In the genomic region with DNA sequence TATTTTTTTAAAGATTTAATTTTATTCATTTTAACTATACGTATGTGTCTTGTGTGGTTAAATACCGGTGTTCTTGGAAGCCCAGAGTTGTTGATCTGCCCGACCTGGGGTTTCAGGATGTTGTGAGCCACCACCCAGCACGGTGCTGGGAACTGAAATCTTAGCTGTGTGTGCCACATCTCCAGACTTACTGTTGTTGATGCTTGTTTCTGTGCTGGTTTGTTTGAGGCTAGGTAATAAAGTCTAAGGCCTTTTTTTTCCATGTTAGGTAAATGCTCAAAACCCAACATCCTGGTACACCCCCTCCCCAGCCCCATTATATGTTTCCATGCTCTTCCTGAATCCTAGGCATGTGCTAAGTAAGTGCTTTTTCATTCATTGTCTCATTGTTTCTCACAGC, we compare ENCODE assay signal across 8 mouse cellular contexts. TPM values are rescaled to one million over a fixed set of nuclear protein-coding genes. Genes with fewer than 3 reads are reported as not detected.
DNase-seq lines count a peak whose midpoint lies in the region; ATAC-seq and TF ChIP-seq lines count a peak whose summit lies in the region.

No protein-coding gene starts in this region.

- no peaks in the 10 kb centered on the region for H3K36me3 ChIP-seq in heart, postnatal 0 days (replicated peaks; ENCODE audit: control insufficient read depth, insufficient read depth, low read length)
- no peaks in the 10 kb centered on the region for H3K36me3 ChIP-seq in liver, postnatal 0 days (replicated peaks; ENCODE audit: insufficient read depth, low read length)

- TF ChIP-seq EP300 in heart, postnatal 0 days (IDR thresholded peaks at IDR 0.05; ENCODE audit: low read depth): no peak
- no peak for TF ChIP-seq EP300 in liver, postnatal 0 days (IDR thresholded peaks at IDR 0.05; ENCODE audit: low read depth)

- no peaks in the 10 kb centered on the region for H3K9me3 ChIP-seq in heart, postnatal 0 days (replicated peaks; ENCODE audit: control insufficient read depth, low read length)
- no peaks in the 10 kb centered on the region for H3K9me3 ChIP-seq in liver, postnatal 0 days (ENCODE audit: low read length)

- ATAC-seq in CD4-positive, CD25-positive, alpha-beta regulatory T cell, adult 4 months: peak; percentile 13
- ATAC-seq in heart, postnatal 0 days (ENCODE audit: insufficient read depth, low read depth): no peak
- ATAC-seq in liver, postnatal 0 days: no peak

- no peak overlapping the region for H3K9ac ChIP-seq in heart, postnatal 0 days (replicated peaks; ENCODE audit: low read depth, low read length)
- H3K9ac ChIP-seq in liver, postnatal 0 days (replicated peaks): no peak overlapping the region

- 50% methylated on average over 4 of the region's 4 CpGs for WGBS in heart, postnatal 0 days
- WGBS in liver, postnatal 0 days (ENCODE audit: insufficient replicate concordance): 61% methylated on average over 4 of the region's 4 CpGs

- no peaks in the 10 kb centered on the region for H3K27me3 ChIP-seq in heart, postnatal 0 days (ENCODE audit: control insufficient read depth, insufficient read depth, low read length)
- H3K27me3 ChIP-seq in liver, postnatal 0 days (ENCODE audit: insufficient read depth, low read length): no peaks in the 10 kb centered on the region

- no peak for TF ChIP-seq CTCF in heart, postnatal 0 days (IDR thresholded peaks at IDR 0.05; ENCODE audit: low read depth)
- TF ChIP-seq CTCF in liver, postnatal 0 days (IDR thresholded peaks at IDR 0.05; ENCODE audit: low read depth): no peak

- peak overlapping the region; percentile 96; the same call in 1 of the 2 replicates for H3K27ac ChIP-seq in heart, postnatal 0 days (ENCODE audit: low read depth)
- peak overlapping the region; percentile 49; the same call in 1 of the 2 replicates for H3K27ac ChIP-seq in liver, postnatal 0 days (ENCODE audit: low read depth)

- no peak overlapping the region for H3K4me3 ChIP-seq in heart, postnatal 0 days (ENCODE audit: low read depth, low read length)
- no peak overlapping the region for H3K4me3 ChIP-seq in liver, postnatal 0 days (ENCODE audit: low read depth, low read length)

- peak; percentile 76 for DNase-seq in heart, adult 11 months
- no peak for DNase-seq in heart, adult 8-10 months (ENCODE audit: low spot score)
- no peak for DNase-seq in heart, postnatal 0 days (ENCODE audit: low spot score)
- no peak for DNase-seq in liver, postnatal 0 days
- DNase-seq in gastrocnemius, postnatal 14 days: no peak
- DNase-seq in ovary, postnatal 10 days (ENCODE audit: low spot score): no peak
- DNase-seq in urinary bladder, postnatal 25 days (ENCODE audit: low spot score): no peak

- peaks cover 17% of the 10 kb centered on the region for H3K4me1 ChIP-seq in heart, postnatal 0 days (ENCODE audit: control insufficient read depth, insufficient read depth)
- H3K4me1 ChIP-seq in liver, postnatal 0 days (ENCODE audit: insufficient read depth): peaks cover 20% of the 10 kb centered on the region

- peak overlapping the region; percentile 76 for H3K4me2 ChIP-seq in heart, postnatal 0 days (ENCODE audit: low read depth, low read length)
- H3K4me2 ChIP-seq in liver, postnatal 0 days (ENCODE audit: low read depth, low read length): peak overlapping the region; percentile 80

- intact Hi-C loops in gastrocnemius, postnatal 14 days (cut with DNase I; ENCODE audit: low total_unique reads): no loop called here

RNA-seq across cellular contexts. Expression of a gene that starts 0.8 kb away (rescaled TPM):
- total RNA-seq in heart, adult 8-10 months (2022): 10 to 100 TPM; 32.4 to 59.3 (median 44.0) TPM
- 10 to 100 TPM; 53.7 to 54.3 TPM for polyA plus RNA-seq in CD4-positive, CD25-positive, alpha-beta regulatory T cell, adult 4 months (2017; shearing (Covaris generic))
- total RNA-seq in heart, postnatal 0 days (2014; rRNA removed; ENCODE audit: low replicate concordance): 26.0 and 28.4 TPM in 2 replicates
- polyA plus RNA-seq in heart, postnatal 0 days (2015; fragmentation: Nextera tagmentation; extraction: Ambion mirVana): 13.8 and 18.7 TPM in 2 replicates
- 5.3 and 6.4 TPM in 2 replicates for polyA plus RNA-seq in liver, postnatal 0 days (2015; fragmentation: Nextera tagmentation; extraction: Ambion mirVana)
- total RNA-seq in gastrocnemius, postnatal 14 days (2021): 10 to 100 TPM; 29.9 to 34.2 TPM
